Mouse (Mus musculus) heart, embryonic 15.5 days (tissue): ENCODE measurements at regions not wholly inside any gene's neighbourhood (a gene's known extent, or its start where the extent isn't known, plus 50 kb on each side); places are given as distances from the start of the nearest gene placed in this dataset.

ENCODE experiments used
- ATAC-seq: fragments of 200-750 bp; cut with Nextera tagmentation; replicated peaks from 2 replicates; pipeline ENCODE4 v1.8.0; 2017; ENCODE audit warnings: low read depth, moderate TSS enrichment; ENCODE audit not compliant: insufficient number of reproducible peaks, insufficient read depth, low FRiP score
- H3K27ac ChIP-seq: fragments of 300-500 bp; sonication (generic); 2 replicates; pipeline ENCODE4 v1.5.1; 2015; ENCODE audit warnings: mild to moderate bottlenecking, inconsistent platforms
- H3K27me3 ChIP-seq: fragments of 300-500 bp; sonication (generic); 2 replicates; pipeline ENCODE4 v1.6.1; 2015; ENCODE audit warnings: inconsistent platforms
- H3K36me3 ChIP-seq: fragments of 300-500 bp; sonication (generic); 2 replicates; pipeline ENCODE4 v1.6.1; 2015; ENCODE audit warnings: mild to moderate bottlenecking, inconsistent platforms
- H3K4me1 ChIP-seq: fragments of 300-500 bp; sonication (generic); replicated peaks from 2 replicates; pipeline ENCODE4 v1.6.1; 2015; ENCODE audit warnings: inconsistent platforms
- H3K4me2 ChIP-seq: fragments of 300-500 bp; sonication (generic); 2 replicates; pipeline ENCODE4 v1.6.1; 2015; ENCODE audit warnings: inconsistent platforms, mild to moderate bottlenecking, moderate library complexity
- H3K4me3 ChIP-seq: fragments of 300-500 bp; sonication (generic); 2 replicates; pipeline ENCODE4 v1.5.1; 2015; ENCODE audit warnings: mild to moderate bottlenecking, inconsistent platforms
- H3K9ac ChIP-seq: fragments of 300-500 bp; sonication (generic); 2 replicates; pipeline ENCODE4 v1.6.1; 2015; ENCODE audit warnings: mild to moderate bottlenecking, inconsistent platforms
- H3K9me3 ChIP-seq: fragments of 300-500 bp; sonication (generic); replicated peaks from 2 replicates; pipeline ENCODE4 v1.6.1; 2016; ENCODE audit warnings: inconsistent platforms
- WGBS: fragments of 180-500 bp; shearing (Covaris S2); methylation state at CpG from one replicate; pipeline ENCODE4 v1.1.7; 2015; ENCODE audit warnings: mixed read lengths; 5-methylcytosine and 5-hydroxymethylcytosine counted together

DNA sequence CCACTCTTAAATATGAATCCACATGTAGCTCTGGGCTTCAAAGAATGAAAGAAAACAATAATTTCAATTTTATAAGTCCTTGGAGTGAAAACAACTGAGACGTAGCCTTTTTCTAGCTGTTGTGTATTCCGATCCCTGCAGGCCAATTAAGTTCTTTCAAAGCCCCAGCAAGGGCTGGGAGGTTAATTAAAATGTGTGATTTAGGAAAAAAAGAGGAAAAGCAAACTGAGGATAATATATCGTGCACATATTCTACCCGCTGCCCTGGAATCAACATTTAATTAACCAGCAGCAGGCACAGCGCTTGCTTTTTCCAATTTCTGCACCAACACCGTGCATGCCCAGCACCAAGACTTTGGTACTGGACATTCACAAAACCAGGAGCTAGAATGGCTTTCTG is 167.0 kb downstream of the Nectin3 start:
- no peaks in the 10 kb centered on the region for H3K27me3 ChIP-seq
- H3K4me1 ChIP-seq = no peaks in the 10 kb centered on the region
- no peaks in the 10 kb centered on the region for H3K36me3 ChIP-seq
- H3K9ac ChIP-seq = no peak overlapping the region
- H3K27ac ChIP-seq = no peak overlapping the region
- whole genome bisulfite sequencing = 89% methylated on average over 6 of the region's 6 CpGs
- no peak overlapping the region for H3K4me3 ChIP-seq
- no peak overlapping the region for H3K4me2 ChIP-seq
- no peak for ATAC-seq
- no peaks in the 10 kb centered on the region for H3K9me3 ChIP-seq

GRCm38 (mm10) chr16:46299079-46299721 is 144.3 kb upstream of the Gm4737 start:
- H3K9ac ChIP-seq = no peak overlapping the region
- WGBS = 66% methylated on average over 3 of the region's 3 CpGs
- no peak for ATAC-seq
- no peaks in the 10 kb centered on the region for H3K4me1 ChIP-seq
- H3K36me3 ChIP-seq = no peaks in the 10 kb centered on the region
- H3K27ac ChIP-seq = no peak overlapping the region
- no peaks in the 10 kb centered on the region for H3K27me3 ChIP-seq
- no peak overlapping the region for H3K4me2 ChIP-seq
- no peak overlapping the region for H3K4me3 ChIP-seq
- no peaks in the 10 kb centered on the region for H3K9me3 ChIP-seq

- no peak overlapping the region for H3K27ac ChIP-seq
- no peaks in the 10 kb centered on the region for H3K9me3 ChIP-seq
- no peak overlapping the region for H3K9ac ChIP-seq
- H3K4me3 ChIP-seq = no peak overlapping the region
- 0 out of 2 replicates have a peak, but pooled peaks cover 2% of the 10 kb centered on the region for H3K4me1 ChIP-seq
- H3K4me2 ChIP-seq = no peak overlapping the region
- no peak for ATAC-seq
- no peaks in the 10 kb centered on the region for H3K27me3 ChIP-seq
- no peaks in the 10 kb centered on the region for H3K36me3 ChIP-seq
- WGBS = 78% methylated on average over 2 of the region's 2 CpGs
Measured at GRCm38 (mm10) chr16:46297192-46297591, 142.3 kb upstream of the Gm4737 start.

DNA sequence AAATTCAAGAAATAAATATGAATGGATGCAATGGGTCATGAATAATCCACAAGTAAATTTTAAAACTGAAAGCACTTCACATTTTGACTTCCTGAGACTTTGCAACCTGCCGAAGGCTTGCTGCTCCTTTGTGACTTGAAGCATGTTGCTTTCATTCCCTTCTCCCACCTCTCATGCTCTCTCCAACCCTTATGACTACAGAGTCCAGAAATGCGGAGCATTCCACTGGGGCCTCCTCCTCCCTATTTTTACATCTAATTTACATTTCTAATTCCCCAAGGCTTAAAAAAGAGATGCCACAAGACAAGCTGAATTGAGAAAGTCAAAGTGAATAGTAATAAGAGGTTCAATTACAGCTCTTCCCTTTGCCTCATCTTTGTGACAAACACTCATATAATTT is 141.5 kb upstream of the Gm4737 start:
- WGBS = 53% methylated on average over 2 of the region's 2 CpGs
- H3K9me3 ChIP-seq = no peaks in the 10 kb centered on the region
- no peaks in the 10 kb centered on the region for H3K27me3 ChIP-seq
- no peak overlapping the region for H3K27ac ChIP-seq
- no peak overlapping the region for H3K4me3 ChIP-seq
- no peak for ATAC-seq
- H3K36me3 ChIP-seq = no peaks in the 10 kb centered on the region
- no peak overlapping the region for H3K4me2 ChIP-seq
- H3K4me1 ChIP-seq = 0 out of 2 replicates have a peak, but pooled peaks cover 2% of the 10 kb centered on the region
- H3K9ac ChIP-seq = no peak overlapping the region

GRCm38 (mm10) chr16:46293831-46294230 is 139.0 kb upstream of the Gm4737 start:
- Histone ChIP-seq H3K4me2 (no peak overlapping the region), H3K4me3 (no peak overlapping the region), H3K9me3 (no peaks in the 10 kb centered on the region), H3K4me1 (peaks cover 7% of the 10 kb centered on the region; the same call in 1 of the 2 replicates), H3K9ac (no peak overlapping the region), H3K27ac (no peak overlapping the region), H3K36me3 (no peaks in the 10 kb centered on the region), H3K27me3 (no peaks in the 10 kb centered on the region)
- no peak for ATAC-seq
- WGBS = 9% methylated on average over 1 of the region's 1 CpGs

DNA sequence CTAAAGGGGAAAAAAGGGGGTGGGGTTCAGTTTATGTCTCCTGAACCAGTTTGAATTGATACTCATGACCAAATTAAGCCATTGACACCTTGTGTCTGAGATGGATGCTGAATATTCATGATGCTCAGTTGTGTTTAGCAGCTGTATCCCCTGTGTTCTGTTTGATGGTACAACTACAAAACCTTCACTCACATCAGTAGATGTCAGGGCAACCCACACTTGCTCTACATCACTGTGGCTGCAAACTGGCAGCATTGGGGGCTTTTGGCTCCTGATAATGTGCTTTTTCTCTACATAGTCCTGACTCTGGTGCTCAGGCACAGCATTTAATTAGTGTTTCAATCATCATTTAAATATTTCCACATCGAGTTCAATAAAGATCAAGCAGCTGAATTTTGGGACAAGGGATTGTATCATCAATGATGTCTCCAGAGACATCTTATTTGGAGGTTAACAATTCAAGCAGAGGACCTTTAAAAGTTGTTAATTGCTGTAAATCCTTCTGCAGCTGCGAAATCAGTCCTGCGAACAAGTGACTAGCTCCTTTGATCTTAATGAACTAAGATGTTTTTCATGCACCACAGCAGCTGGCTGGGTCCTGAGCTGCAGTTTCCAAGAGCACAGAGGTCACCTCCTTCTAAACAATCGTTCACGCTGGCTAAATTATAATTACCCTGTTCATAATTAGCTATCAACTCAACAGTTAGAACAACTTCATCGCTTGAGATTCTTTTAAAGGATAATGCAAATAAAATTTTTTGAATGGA is 136.4 kb upstream of the Gm4737 start:
- H3K4me3 ChIP-seq = no peak overlapping the region
- peaks cover 7% of the 10 kb centered on the region; the same call in 1 of the 2 replicates for H3K4me1 ChIP-seq
- WGBS = 80% methylated on average over 6 of the region's 6 CpGs
- no peaks in the 10 kb centered on the region for H3K27me3 ChIP-seq
- H3K9ac ChIP-seq = no peak overlapping the region
- no peak for ATAC-seq
- H3K9me3 ChIP-seq = no peaks in the 10 kb centered on the region
- H3K36me3 ChIP-seq = no peaks in the 10 kb centered on the region
- no peak overlapping the region for H3K4me2 ChIP-seq
- no peak overlapping the region for H3K27ac ChIP-seq

GRCm38 (mm10) chr16:46290199-46290598 is 135.3 kb upstream of the Gm4737 start:
- H3K9ac ChIP-seq = no peak overlapping the region
- peaks cover 7% of the 10 kb centered on the region; the same call in 1 of the 2 replicates for H3K4me1 ChIP-seq
- H3K36me3 ChIP-seq = no peaks in the 10 kb centered on the region
- no peak overlapping the region for H3K4me2 ChIP-seq
- no peaks in the 10 kb centered on the region for H3K27me3 ChIP-seq
- no peaks in the 10 kb centered on the region for H3K9me3 ChIP-seq
- peak overlapping the region; percentile 60 for H3K27ac ChIP-seq
- ATAC-seq = peak; percentile 69
- WGBS = 20% methylated on average over 2 of the region's 2 CpGs
- no peak overlapping the region for H3K4me3 ChIP-seq

- H3K9me3 ChIP-seq = no peaks in the 10 kb centered on the region
- no peak overlapping the region for H3K4me3 ChIP-seq
- no peak overlapping the region for H3K27ac ChIP-seq
- 86% methylated on average over 2 of the region's 2 CpGs for WGBS
- no peak for ATAC-seq
- H3K4me1 ChIP-seq = no peaks in the 10 kb centered on the region
- no peaks in the 10 kb centered on the region for H3K36me3 ChIP-seq
- H3K9ac ChIP-seq = no peak overlapping the region
- no peak overlapping the region for H3K4me2 ChIP-seq
- no peaks in the 10 kb centered on the region for H3K27me3 ChIP-seq
Measured at GRCm38 (mm10) chr16:46267533-46267932, 112.7 kb upstream of the Gm4737 start.

DNA sequence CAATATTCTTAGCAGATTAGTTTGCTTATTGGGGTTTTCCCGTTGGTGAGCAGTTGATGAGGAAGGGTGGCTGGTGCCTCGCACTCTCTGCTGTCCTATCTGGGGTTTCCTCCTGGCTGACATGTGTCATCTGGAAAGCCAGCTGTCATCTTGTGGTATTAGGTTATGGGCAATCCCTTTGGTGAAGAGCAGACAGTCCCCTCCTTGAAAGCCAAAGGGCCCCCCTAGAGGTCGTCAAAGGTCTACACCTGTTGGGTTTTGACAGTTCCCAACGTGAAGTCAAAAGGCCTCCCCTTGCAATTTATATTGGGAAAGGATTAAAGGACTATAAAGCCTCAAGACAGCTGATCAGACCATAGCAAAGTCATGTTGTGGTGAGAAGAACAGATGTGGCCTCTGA is 96.8 kb upstream of the Gm4737 start:
- Histone ChIP-seq H3K4me2 (no peak overlapping the region), H3K27me3 (no peaks in the 10 kb centered on the region), H3K36me3 (no peaks in the 10 kb centered on the region), H3K9ac (no peak overlapping the region), H3K4me3 (no peak overlapping the region), H3K9me3 (no peaks in the 10 kb centered on the region), H3K4me1 (no peaks in the 10 kb centered on the region), H3K27ac (no peak overlapping the region)
- 59% methylated on average over 4 of the region's 4 CpGs for WGBS
- ATAC-seq = no peak

GRCm38 (mm10) chr16:46250943-46251342 is 96.1 kb upstream of the Gm4737 start:
- Histone ChIP-seq H3K4me3 (no peak overlapping the region), H3K9me3 (no peaks in the 10 kb centered on the region), H3K9ac (no peak overlapping the region), H3K27ac (no peak overlapping the region), H3K4me2 (no peak overlapping the region), H3K4me1 (no peaks in the 10 kb centered on the region), H3K27me3 (no peaks in the 10 kb centered on the region), H3K36me3 (no peaks in the 10 kb centered on the region)
- no peak for ATAC-seq
- 73% methylated on average over 3 of the region's 3 CpGs for WGBS

DNA sequence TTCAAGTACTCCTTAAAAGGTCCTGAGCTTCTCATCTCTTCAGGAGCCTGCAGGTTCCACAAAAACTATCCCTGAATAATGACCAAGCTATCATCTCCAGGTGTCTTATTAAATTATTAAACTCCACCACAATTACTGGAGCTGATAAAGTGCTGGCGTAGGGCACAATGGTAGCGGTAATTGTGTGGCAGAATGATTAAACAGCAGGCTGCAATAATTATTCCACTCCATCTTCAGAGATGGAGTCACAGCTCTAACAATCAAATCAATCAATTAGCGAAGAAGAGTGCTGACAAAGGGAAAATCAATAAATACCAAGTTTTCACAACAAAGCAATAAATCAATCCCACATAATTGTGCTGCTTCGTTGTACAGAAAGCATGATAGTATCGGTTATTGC is 90.7 kb upstream of the Gm4737 start:
- WGBS = 88% methylated on average over 5 of the region's 5 CpGs
- ATAC-seq = no peak
- no peaks in the 10 kb centered on the region for H3K36me3 ChIP-seq

DNA sequence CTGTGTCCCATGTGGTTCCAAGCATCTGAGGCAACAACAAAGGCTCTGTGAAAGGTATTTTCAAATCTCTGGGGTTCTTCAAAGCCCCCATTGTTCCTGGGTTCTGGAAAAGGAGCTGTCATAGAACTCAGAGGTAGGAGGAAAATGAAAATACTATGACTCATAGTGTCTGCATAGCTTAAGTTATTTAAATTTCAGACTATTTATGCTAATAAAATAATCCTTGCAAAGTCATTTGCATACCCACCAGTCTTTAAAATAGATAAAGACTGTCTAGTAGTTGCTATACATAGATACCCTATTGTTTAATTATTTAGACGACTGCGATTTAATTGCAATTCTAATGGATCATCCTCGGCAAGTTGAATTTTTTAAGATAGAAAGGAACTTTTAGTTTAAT is 73.9 kb upstream of the Gm4737 start:
- H3K27me3 ChIP-seq = no peaks in the 10 kb centered on the region
- H3K9me3 ChIP-seq = no peaks in the 10 kb centered on the region
- no peaks in the 10 kb centered on the region for H3K36me3 ChIP-seq
- H3K4me3 ChIP-seq = no peak overlapping the region
- WGBS = 83% methylated on average over 3 of the region's 3 CpGs
- no peak overlapping the region for H3K9ac ChIP-seq
- H3K27ac ChIP-seq = no peak overlapping the region
- ATAC-seq = no peak
- no peak overlapping the region for H3K4me2 ChIP-seq
- H3K4me1 ChIP-seq = no peaks in the 10 kb centered on the region

More for the DNA sequence above, 90.7 kb upstream of the Gm4737 start:
- Histone ChIP-seq H3K27me3 (no peaks in the 10 kb centered on the region), H3K4me3 (no peak overlapping the region), H3K9me3 (no peaks in the 10 kb centered on the region), H3K4me2 (no peak overlapping the region), H3K27ac (no peak overlapping the region), H3K4me1 (no peaks in the 10 kb centered on the region), H3K9ac (no peak overlapping the region)
